Mouse (Mus musculus) bone marrow, adult 2 months (tissue): ENCODE data around the gene Adora3.

Experiments used
- CTCF ChIP-seq: fragments of 200-500 bp; IDR thresholded peaks from 2 replicates; pipeline ENCODE4 v1.5.1; 2011; ENCODE audit warnings: low read length, control low read depth; ENCODE audit not compliant: control insufficient read depth, insufficient read depth
- POLR2A ChIP-seq: fragments of 200-500 bp; IDR thresholded peaks from 2 replicates; pipeline ENCODE4 v1.6.1; 2011; ENCODE audit warnings: low read depth, mild to moderate bottlenecking, control low read depth, low read length, borderline replicate concordance; ENCODE audit not compliant: control insufficient read depth

DNA sequence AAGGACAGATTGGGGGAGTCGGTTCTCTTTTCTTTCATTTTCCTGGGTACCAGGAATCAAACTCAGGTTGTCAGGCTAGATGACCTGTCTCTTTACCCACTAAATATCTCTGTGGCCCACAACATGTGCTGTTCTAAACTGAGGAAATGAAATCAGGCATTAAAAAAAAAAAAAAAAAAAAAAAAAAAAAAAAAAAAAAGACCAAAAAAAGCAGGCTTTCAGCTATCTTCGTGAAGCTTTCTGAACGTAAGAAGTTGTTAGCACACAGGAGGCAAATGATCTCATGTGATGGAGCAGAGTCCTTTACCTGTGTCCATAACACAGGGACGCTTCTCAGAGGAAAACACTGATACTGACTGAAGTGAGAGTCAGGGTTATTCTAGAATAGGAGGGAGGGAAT is 65.5 kb downstream of the Adora3 start:
- TF ChIP-seq CTCF (no peak), POLR2A (no peak)
